Mouse (Mus musculus) midbrain, embryonic 14.5 days (tissue): Measurements from ENCODE around the gene Zdhhc7. TPM values are rescaled to one million over a fixed set of nuclear protein-coding genes. Genes with fewer than 3 reads are reported as not detected.

Experiments
- ATAC-seq: fragments of 200-750 bp; cut with Nextera tagmentation; 2 replicates; pipeline ENCODE4 v1.8.0; 2017; ENCODE audit warnings: moderate number of reproducible peaks, moderate library complexity; ENCODE audit not compliant: low FRiP score, low TSS enrichment
- DNase-seq: peaks from one replicate; pipeline ENCODE4 v3.0.0-alpha.2; 2015
- H3K27ac ChIP-seq: fragments of 300-500 bp; sonication (generic); replicated peaks from 2 replicates; pipeline ENCODE4 v1.5.1; 2014; ENCODE audit warnings: mild to moderate bottlenecking, low read depth, low read length, moderate library complexity
- H3K27me3 ChIP-seq: fragments of 300-500 bp; sonication (generic); 2 replicates; pipeline ENCODE4 v1.6.1; 2014; ENCODE audit warnings: low read length, control low read depth, mixed read lengths; ENCODE audit not compliant: control insufficient read depth, insufficient read depth
- H3K36me3 ChIP-seq: fragments of 300-500 bp; sonication (generic); 2 replicates; pipeline ENCODE4 v1.6.1; 2014; ENCODE audit warnings: low read length, control low read depth; ENCODE audit not compliant: control insufficient read depth, insufficient read depth
- H3K4me1 ChIP-seq: fragments of 300-500 bp; sonication (generic); 2 replicates; pipeline ENCODE4 v1.6.1; 2014; ENCODE audit warnings: mild to moderate bottlenecking, antibody characterized with exemption, low read length, control low read depth; ENCODE audit not compliant: control insufficient read depth, insufficient read depth
- H3K4me2 ChIP-seq: fragments of 300-500 bp; sonication (generic); 2 replicates; pipeline ENCODE4 v1.6.1; 2014; ENCODE audit warnings: mild to moderate bottlenecking, low read length, moderate library complexity
- H3K4me3 ChIP-seq: fragments of 300-500 bp; sonication (generic); replicated peaks from 2 replicates; pipeline ENCODE4 v1.5.1; 2014; ENCODE audit warnings: low read depth, low read length
- H3K9ac ChIP-seq: fragments of 300-500 bp; sonication (generic); replicated peaks from 2 replicates; pipeline ENCODE4 v1.6.1; 2014; ENCODE audit warnings: mild to moderate bottlenecking, low read length, moderate library complexity
- H3K9me3 ChIP-seq: fragments of 300-500 bp; sonication (generic); 2 replicates; pipeline ENCODE4 v1.6.1; 2016; ENCODE audit warnings: low read length, control low read depth, mixed read lengths; ENCODE audit not compliant: control insufficient read depth
- WGBS: fragments of 180-500 bp; shearing (Covaris S2); extraction: QIAGEN DNeasy Blood & Tissue Kit; methylation state at CpG from one replicate; pipeline ENCODE4 v1.1.7; 2014; 5-methylcytosine and 5-hydroxymethylcytosine counted together
- polyA plus RNA-seq: library from polyadenylated mRNA; unstranded; fragments of >200 nt; fragmentation: Nextera tagmentation; extraction: Ambion mirVana; gene quantifications from 2 replicates; pipeline ENCODE4 v1.2.1, GENCODE M21; 2014

The Zdhhc7 gene
- polyA plus RNA-seq, 1 experiment from 2014 or later: 26.7 TPM

- H3K4me1 ChIP-seq: peaks cover 14% of the 10 kb centered on the region
- DNase-seq (no peak), ATAC-seq (no peak)
- H3K9me3 ChIP-seq: no peaks in the 10 kb centered on the region
- H3K4me3 ChIP-seq: no peak overlapping the region
- H3K4me2 ChIP-seq: no peak overlapping the region
- no peak overlapping the region for H3K9ac ChIP-seq
- H3K36me3 ChIP-seq: 0 out of 2 replicates have a peak, but pooled peaks cover 2% of the 10 kb centered on the region
- 87% methylated on average over 4 of the region's 4 CpGs for WGBS
- no peak overlapping the region for H3K27ac ChIP-seq
- peaks cover 4% of the 10 kb centered on the region; the same call in 1 of the 2 replicates for H3K27me3 ChIP-seq
These were observed 9.7 kb upstream of the Zdhhc7 start for GRCm38 (mm10) chr8:120110966-120111365.

- H3K9me3 ChIP-seq: no peaks in the 10 kb centered on the region
- 0 out of 2 replicates have a peak, but pooled peaks cover 2% of the 10 kb centered on the region for H3K36me3 ChIP-seq
- H3K9ac ChIP-seq: no peak overlapping the region
- no peak for DNase-seq
- H3K4me3 ChIP-seq: no peak overlapping the region
- H3K4me1 ChIP-seq: peaks cover 6% of the 10 kb centered on the region; the same call in 1 of the 2 replicates
- no peak overlapping the region for H3K27ac ChIP-seq
- H3K4me2 ChIP-seq: no peak overlapping the region
- ATAC-seq: no peak
- no peaks in the 10 kb centered on the region for H3K27me3 ChIP-seq
- WGBS: 73% methylated on average over 3 of the region's 3 CpGs
These were observed 7.9 kb upstream of the Zdhhc7 start for GRCm38 (mm10) chr8:120109149-120109548.

- WGBS: 70% methylated on average over 9 of the region's 9 CpGs
- no peak overlapping the region for H3K27ac ChIP-seq
- H3K9ac ChIP-seq: no peak overlapping the region
- no peaks in the 10 kb centered on the region for H3K9me3 ChIP-seq
- H3K4me1 ChIP-seq: peaks cover 18% of the 10 kb centered on the region
- H3K4me2 ChIP-seq: no peak overlapping the region
- ATAC-seq (no peak), DNase-seq (no peak)
- 0 out of 2 replicates have a peak, but pooled peaks cover 2% of the 10 kb centered on the region for H3K36me3 ChIP-seq
- no peak overlapping the region for H3K4me3 ChIP-seq
- no peaks in the 10 kb centered on the region for H3K27me3 ChIP-seq
These were observed 3.5 kb upstream of the Zdhhc7 start for GRCm38 (mm10) chr8:120104721-120105272.

- no peak for ATAC-seq
- H3K36me3 ChIP-seq: 0 out of 2 replicates have a peak, but pooled peaks cover 2% of the 10 kb centered on the region
- no peak overlapping the region for H3K4me3 ChIP-seq
- no peaks in the 10 kb centered on the region for H3K9me3 ChIP-seq
- H3K4me1 ChIP-seq: peaks cover 20% of the 10 kb centered on the region
- no peak for DNase-seq
- H3K4me2 ChIP-seq: no peak overlapping the region
- H3K27me3 ChIP-seq: no peaks in the 10 kb centered on the region
- WGBS: 93% methylated on average over 9 of the region's 9 CpGs
- no peak overlapping the region for H3K9ac ChIP-seq
- H3K27ac ChIP-seq: no peak overlapping the region
These were observed 2.6 kb upstream of the Zdhhc7 start for GRCm38 (mm10) chr8:120103916-120104315.

- Histone ChIP-seq H3K9me3 (no peaks in the 10 kb centered on the region), H3K4me3 (peak overlapping the region; percentile 91), H3K4me1 (peaks cover 20% of the 10 kb centered on the region), H3K27me3 (no peaks in the 10 kb centered on the region), H3K4me2 (peak overlapping the region; percentile 94), H3K27ac (peak overlapping the region; percentile 94), H3K36me3 (no peaks in the 10 kb centered on the region), H3K9ac (peak overlapping the region; percentile 93)
- no peak for DNase-seq
- 8% methylated on average over 25 of the region's 25 CpGs for WGBS
- no peak for ATAC-seq
These were observed 754 bp downstream of the Zdhhc7 start for GRCm38 (mm10) chr8:120100388-120101067.

- Histone ChIP-seq H3K4me1 (peaks cover 10% of the 10 kb centered on the region), H3K36me3 (peaks cover 15% of the 10 kb centered on the region), H3K9ac (no peak overlapping the region), H3K27me3 (no peaks in the 10 kb centered on the region), H3K9me3 (no peaks in the 10 kb centered on the region), H3K27ac (no peak overlapping the region), H3K4me2 (no peak overlapping the region), H3K4me3 (no peak overlapping the region)
- DNase-seq: no peak
- no peak for ATAC-seq
- WGBS: 81% methylated on average over 2 of the region's 2 CpGs
These were observed 4.8 kb downstream of the Zdhhc7 start for GRCm38 (mm10) chr8:120096486-120096885.

- ATAC-seq (no peak), DNase-seq (no peak)
- WGBS: 85% methylated on average over 10 of the region's 10 CpGs
- H3K4me2 ChIP-seq: no peak overlapping the region
- H3K4me3 ChIP-seq: no peak overlapping the region
- H3K4me1 ChIP-seq: peaks cover 2% of the 10 kb centered on the region; the same call in 1 of the 2 replicates
- H3K9ac ChIP-seq: no peak overlapping the region
- no peak overlapping the region for H3K27ac ChIP-seq
- H3K36me3 ChIP-seq: peaks cover 29% of the 10 kb centered on the region
- H3K27me3 ChIP-seq: no peaks in the 10 kb centered on the region
- H3K9me3 ChIP-seq: no peaks in the 10 kb centered on the region
These were observed 6.5 kb downstream of the Zdhhc7 start for GRCm38 (mm10) chr8:120094801-120095200.

GRCm38 (mm10) chr8:120093103-120093502, 8.2 kb downstream of the Zdhhc7 start:
- no peak for ATAC-seq

GRCm38 (mm10) chr8:120091032-120091431, 10.2 kb downstream of the Zdhhc7 start:
- Histone ChIP-seq H3K4me3 (no peak overlapping the region), H3K27me3 (no peaks in the 10 kb centered on the region), H3K9me3 (no peaks in the 10 kb centered on the region), H3K9ac (no peak overlapping the region), H3K4me1 (no peaks in the 10 kb centered on the region), H3K36me3 (peaks cover 56% of the 10 kb centered on the region), H3K27ac (no peak overlapping the region), H3K4me2 (no peak overlapping the region)
- whole genome bisulfite sequencing: 92% methylated on average over 3 of the region's 3 CpGs
- DNase-seq: no peak
- no peak for ATAC-seq

More at GRCm38 (mm10) chr8:120093103-120093502, 8.2 kb downstream of the Zdhhc7 start:
- Histone ChIP-seq H3K4me1 (no peaks in the 10 kb centered on the region), H3K9me3 (no peaks in the 10 kb centered on the region), H3K4me3 (no peak overlapping the region), H3K4me2 (no peak overlapping the region), H3K27ac (no peak overlapping the region), H3K36me3 (peaks cover 36% of the 10 kb centered on the region), H3K27me3 (no peaks in the 10 kb centered on the region), H3K9ac (no peak overlapping the region)
- 98% methylated on average over 3 of the region's 3 CpGs for WGBS
- DNase-seq: no peak
